Mouse (Mus musculus) ES-E14 (cell line): ENCODE measurements around the gene Ppdpf. TPM values are rescaled to one million over a fixed set of nuclear protein-coding genes. Genes with fewer than 3 reads are reported as not detected.

Experiments used
- DNase-seq: peaks from one replicate; pipeline ENCODE4 v3.0.0-alpha.2; 2013; ENCODE audit warnings: low read depth, low spot score
- H3K27ac ChIP-seq: 2 replicates; pipeline ENCODE4 v1.5.1; 2012; ENCODE audit warnings: low read depth, mild to moderate bottlenecking, low read length, moderate library complexity, mixed read lengths; ENCODE audit not compliant: poor library complexity, insufficient read depth, severe bottlenecking
- H3K36me3 ChIP-seq: 2 replicates; pipeline ENCODE4 v1.6.1; 2012; ENCODE audit warnings: mild to moderate bottlenecking, low read length, moderate library complexity, mixed read lengths; ENCODE audit not compliant: control insufficient read depth, poor library complexity, insufficient read depth, severe bottlenecking
- H3K4me1 ChIP-seq, 2 experiments: fragments of 150-350 bp in 1 of 2; sonication (generic) in 1 of 2; 2 replicates each; pipeline ENCODE4 v1.6.1; 2012; ENCODE audit warnings: low read length in 2 of 2, mild to moderate bottlenecking in 1 of 2, mixed read lengths in 1 of 2; ENCODE audit not compliant: control insufficient read depth in 2 of 2, insufficient read depth in 2 of 2, poor library complexity in 1 of 2
- H3K4me3 ChIP-seq, 2 experiments: fragments of 150-350 bp in 1 of 2; sonication (generic) in 1 of 2; 2 replicates each; pipeline ENCODE4 v1.5.1; 2012; ENCODE audit warnings: low read length in 2 of 2, low read depth in 1 of 2, mild to moderate bottlenecking in 1 of 2, mixed read lengths in 1 of 2; ENCODE audit not compliant: insufficient read depth in 1 of 2, poor library complexity in 1 of 2, severe bottlenecking in 1 of 2
- H3K9ac ChIP-seq: 2 replicates; pipeline ENCODE4 v1.6.1; 2012; ENCODE audit warnings: low read depth, mild to moderate bottlenecking, low read length, mixed read lengths; ENCODE audit not compliant: poor library complexity, insufficient read depth, severe bottlenecking
- H3K9me3 ChIP-seq: fragments of 150-350 bp; sonication (generic); 2 replicates; pipeline ENCODE4 v1.6.1; 2012; ENCODE audit warnings: low read depth, mild to moderate bottlenecking, low read length; ENCODE audit not compliant: control insufficient read depth, insufficient read depth
- CHD2 ChIP-seq: IDR thresholded peaks from 2 replicates; pipeline ENCODE4 v1.6.1; 2014; ENCODE audit warnings: mild to moderate bottlenecking, low read depth, low read length, inconsistent platforms
- HCFC1 ChIP-seq: IDR thresholded peaks from 2 replicates; pipeline ENCODE4 v1.6.1; 2012; ENCODE audit warnings: low read length, inconsistent platforms, borderline replicate concordance; ENCODE audit not compliant: insufficient read depth
- MAFK ChIP-seq: IDR thresholded peaks from 2 replicates; pipeline ENCODE4 v1.6.1; 2014; ENCODE audit warnings: mild to moderate bottlenecking, low read depth, low read length, inconsistent platforms; ENCODE audit not compliant: insufficient read depth
- ZC3H11A ChIP-seq: IDR thresholded peaks from 2 replicates; pipeline ENCODE4 v1.6.1; 2012; ENCODE audit warnings: low read depth, mild to moderate bottlenecking, inconsistent platforms, low read length, borderline replicate concordance
- ZNF384 ChIP-seq: IDR thresholded peaks from 2 replicates; pipeline ENCODE4 v1.6.1; 2012; ENCODE audit warnings: low read depth, low read length, inconsistent platforms
- in situ Hi-C, 2 experiments: fragments of 600-800 bp; cut with MboI; formaldehyde crosslinking; loops; one replicate each; pipeline ENCODE4 v1.15.1; 2025; ENCODE audit warnings: low sequenced_read_pairs in 2 of 2, inconsistent platforms in 1 of 2; ENCODE audit not compliant: unreplicated experiment in 2 of 2
- total RNA-seq: library from RNA; depleted of rRNA; stranded (reverse); fragments of 300-350 nt; gene quantifications from 2 replicates; pipeline ENCODE4 v1.2.3, GENCODE M21; 2012; rRNA removed

Ppdpf gene
- 67.1 and 71.8 TPM in 2 replicates for total RNA-seq

DNA sequence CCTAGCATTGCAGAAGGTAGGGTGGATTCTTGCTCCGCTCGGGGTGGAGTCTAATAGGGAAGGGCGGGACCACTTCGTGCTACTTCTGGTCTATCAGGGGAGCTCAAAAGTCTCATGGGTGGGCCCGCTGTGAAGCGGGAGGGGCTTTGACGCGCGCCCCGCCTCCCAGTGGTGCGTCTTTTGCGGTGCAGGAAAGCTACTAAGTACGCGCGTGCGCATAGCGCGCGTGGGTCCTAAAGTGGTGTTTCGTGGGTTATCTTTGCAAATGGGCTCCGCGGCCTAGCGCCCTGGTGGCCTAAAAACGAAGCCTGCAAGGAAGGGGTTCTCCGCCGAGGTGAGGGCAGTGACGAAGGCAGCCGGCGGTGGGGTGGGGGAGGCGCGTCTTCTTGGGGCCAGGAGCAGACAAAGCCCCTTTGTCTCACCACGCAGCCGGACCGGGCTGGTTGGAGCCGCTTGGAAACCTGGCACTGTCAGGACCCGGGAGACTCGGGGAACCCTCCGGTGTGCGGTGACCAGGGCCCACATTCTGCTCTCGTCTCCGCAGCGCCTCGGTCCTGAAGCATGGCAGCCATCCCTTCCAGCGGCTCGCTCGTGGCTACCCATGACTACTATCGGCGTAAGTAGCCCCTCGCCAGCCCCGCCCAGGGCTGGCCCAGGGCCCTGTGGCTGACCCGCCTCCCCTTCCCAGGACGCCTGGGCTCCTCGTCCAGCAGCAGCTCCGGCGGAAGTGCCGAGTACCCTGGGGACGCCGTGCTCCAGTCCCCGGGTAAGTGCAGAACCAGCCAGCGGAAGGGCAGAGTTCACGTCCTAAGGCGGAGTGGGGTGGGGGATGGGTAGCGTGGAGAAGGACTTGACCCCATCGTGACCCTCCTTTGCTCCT lies at the start of gene Ppdpf:
Ppdpf (plus strand) TSS at position 127 of the 880 bp plus-strand sequence.
- Histone ChIP-seq H3K4me3 (peak within 1 kb of the TSS; percentile 74 to 81), H3K9ac (peak within 1 kb of the TSS; percentile 84), H3K4me1 (peaks cover 2 to 4% of the 10 kb centered on the region in 2 experiments; a peak in 2 of 4 replicates), H3K27ac (peak within 1 kb of the TSS; percentile 92), H3K36me3 (peaks cover 6% of the 10 kb centered on the region; the same call in 1 of the 2 replicates), H3K9me3 (no peaks in the 10 kb centered on the region)
- peak; percentile 24; the same call in 1 of the 2 replicates for TF ChIP-seq HCFC1
- TF ChIP-seq ZNF384 = no peak
- DNase-seq = peak; percentile 86
- in situ Hi-C loops = no loop called here

DNA sequence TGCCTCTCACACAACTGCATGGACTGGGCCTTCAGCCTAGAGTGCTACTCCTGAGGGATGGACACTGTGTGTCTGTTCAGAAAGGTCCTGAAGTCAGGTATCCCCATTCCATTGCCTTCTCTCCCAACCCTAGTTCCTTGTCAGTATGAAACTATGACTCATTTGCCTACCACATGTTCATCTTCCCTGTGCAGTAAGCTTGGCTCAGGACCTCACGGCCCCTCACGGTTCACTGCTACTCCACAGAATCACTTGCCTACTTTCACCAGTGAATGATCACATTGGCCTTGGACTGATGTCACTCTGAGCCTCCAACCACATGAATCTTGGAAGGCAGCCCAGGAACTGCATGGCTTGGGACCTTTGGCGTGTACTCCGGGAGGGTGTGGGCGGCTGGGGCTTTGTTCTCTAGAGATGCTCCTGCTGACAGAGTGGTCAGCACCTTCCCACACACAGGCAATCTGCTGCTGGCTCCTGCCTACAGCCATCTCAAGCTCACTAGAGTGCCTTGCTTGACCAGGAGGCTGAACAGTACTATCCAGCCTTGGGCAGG lies 47.3 kb upstream of the Ppdpf start:
- in situ Hi-C loops = no loop called here
- no peak overlapping the region for H3K9ac ChIP-seq
- no peak for TF ChIP-seq MAFK
- no peak for TF ChIP-seq ZC3H11A
- no peak for TF ChIP-seq ZNF384
- no peak for TF ChIP-seq CHD2
- TF ChIP-seq HCFC1 = no peak
- no peak overlapping the region for H3K27ac ChIP-seq
- no peak overlapping the region for H3K4me3 ChIP-seq
- H3K4me1 ChIP-seq = no peaks in the 10 kb centered on the region
- no peaks in the 10 kb centered on the region for H3K9me3 ChIP-seq
- no peaks in the 10 kb centered on the region for H3K36me3 ChIP-seq
- DNase-seq = no peak

DNA sequence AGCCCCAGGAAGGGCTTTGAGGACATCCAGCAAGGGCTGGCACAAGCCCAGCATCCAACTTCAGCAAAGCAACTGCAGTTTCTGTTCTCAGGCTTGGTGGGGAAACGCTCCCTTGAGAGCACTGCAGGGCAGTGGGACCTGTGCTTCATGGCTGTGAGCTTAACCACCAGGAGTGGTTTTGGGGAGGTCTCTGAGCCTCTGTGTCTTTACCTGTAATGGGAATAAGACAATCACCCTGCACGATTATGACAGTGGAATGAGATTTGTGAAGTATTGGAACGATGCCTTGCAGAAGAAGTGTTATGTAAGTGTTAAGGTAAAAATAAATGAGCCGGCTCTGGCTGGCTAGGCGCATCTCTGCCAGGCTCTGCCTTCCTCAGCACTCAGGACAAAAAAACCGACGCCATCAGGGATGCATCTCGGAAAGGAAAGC lies 44.3 kb upstream of the Ppdpf start:
- Histone ChIP-seq H3K4me1 (peaks cover 0 to 3% of the 10 kb centered on the region in 2 experiments; a peak in 1 of 4 replicates), H3K4me3 (no peak overlapping the region), H3K9me3 (no peaks in the 10 kb centered on the region), H3K27ac (no peak overlapping the region), H3K9ac (no peak overlapping the region), H3K36me3 (no peaks in the 10 kb centered on the region)
- DNase-seq = no peak
- TF ChIP-seq CHD2 = no peak
- no peak for TF ChIP-seq ZNF384
- TF ChIP-seq ZC3H11A = no peak
- no peak for TF ChIP-seq MAFK
- no peak for TF ChIP-seq HCFC1
- in situ Hi-C loops = no loop called here

DNA sequence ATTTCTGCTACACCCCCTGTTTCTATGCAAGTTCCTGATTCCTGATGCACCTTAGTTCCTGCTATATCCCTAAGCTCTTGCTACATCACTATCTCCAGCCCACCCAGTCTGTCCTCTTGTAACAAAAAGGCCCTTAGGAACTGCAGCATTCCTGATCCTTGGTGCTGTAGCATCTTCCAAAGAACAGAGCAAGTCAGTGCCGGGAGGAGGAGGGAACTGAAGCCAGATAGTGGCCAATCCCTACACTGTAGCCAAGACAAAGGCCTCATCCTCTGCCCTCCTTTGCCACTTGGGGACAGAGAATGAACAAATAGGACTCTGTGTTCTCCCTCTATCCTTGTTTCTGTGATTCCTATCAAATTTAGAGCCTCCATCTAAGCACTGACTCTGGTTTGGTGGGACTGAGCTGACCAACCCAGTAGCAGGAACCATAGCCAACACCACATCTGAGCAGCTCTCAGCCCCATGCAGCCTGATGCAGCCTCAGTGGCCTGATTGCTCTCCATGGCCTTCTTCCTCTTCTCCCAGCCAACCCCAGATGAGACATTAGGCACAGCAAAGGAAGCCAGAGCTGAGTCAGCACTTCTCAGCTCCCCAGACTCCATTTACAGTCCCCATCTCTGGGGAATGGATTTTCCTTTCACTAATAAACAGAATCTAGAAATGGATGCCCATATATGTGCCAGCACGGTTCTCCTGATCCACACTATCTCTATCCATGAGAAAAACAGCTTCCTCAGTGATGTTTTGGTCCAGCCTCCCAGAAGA lies 43.4 kb upstream of the Ppdpf start:
- in situ Hi-C loops = no loop called here
- TF ChIP-seq ZNF384 (no peak), MAFK (peak; percentile 71)

More for the DNA sequence above, 43.4 kb upstream of the Ppdpf start:
- Histone ChIP-seq H3K4me1 (peaks cover 0 to 7% of the 10 kb centered on the region in 2 experiments; a peak in 2 of 4 replicates), H3K9me3 (no peaks in the 10 kb centered on the region), H3K9ac (no peak overlapping the region), H3K36me3 (no peaks in the 10 kb centered on the region), H3K4me3 (no peak overlapping the region), H3K27ac (no peak overlapping the region)
- DNase-seq = no peak
